Mouse (Mus musculus): ENCODE data around the gene Orc3. TPM values are rescaled to one million over a fixed set of nuclear protein-coding genes. Genes with fewer than 3 reads are reported as not detected.

Gene Orc3
- total and polyA plus RNA-seq, 3 experiments, result 48.0 to 74.2 TPM; not detected in 1

GRCm38 (mm10) chr4:34584871-34585607 lies 29.7 kb downstream of the Orc3 start:
- Histone ChIP-seq H3K9ac (ENCODE audit: control insufficient read depth, low read depth, low read length, poor library complexity, severe bottlenecking) (no peak overlapping the region), H3K79me2 (ENCODE audit: control insufficient read depth, insufficient read depth, low read length, poor library complexity) (no peaks in the 10 kb centered on the region), H3K36me3 (ENCODE audit: control insufficient read depth in 1 of 2, insufficient read depth in 2 of 2, low read length in 2 of 2) (peaks cover 0 to 12% of the 10 kb centered on the region in 2 experiments; a peak in 2 of 4 replicates), H3K9me3 (replicated peaks; ENCODE audit: insufficient read depth, low read length) (no peaks in the 10 kb centered on the region), H3K4me1 (ENCODE audit: control insufficient read depth in 1 of 2, insufficient read depth in 2 of 2, low read length in 2 of 2) (no peaks in the 10 kb centered on the region), H3K27me3 (ENCODE audit: control insufficient read depth in 1 of 2, insufficient read depth in 2 of 2, low read length in 2 of 2) (no peaks in the 10 kb centered on the region), H3K27ac (ENCODE audit: control insufficient read depth, low read depth, low read length) (no peak overlapping the region), H3K4me3 (ENCODE audit: control insufficient read depth in 1 of 2, insufficient read depth in 1 of 2, low read depth in 2 of 2, low read length in 2 of 2) (no peak overlapping the region)
- no peak for TF ChIP-seq MAFK (IDR thresholded peaks at IDR 0.05; ENCODE audit: borderline replicate concordance, low read depth, low read length)
- no peak for TF ChIP-seq E2F4 (IDR thresholded peaks at IDR 0.05; ENCODE audit: borderline replicate concordance, low read depth, low read length)
- no peak for TF ChIP-seq USF2 (IDR thresholded peaks at IDR 0.05; ENCODE audit: borderline replicate concordance in 1 of 2, insufficient read depth in 1 of 2, low read depth in 1 of 2, low read length in 2 of 2)
- TF ChIP-seq POLR2A (IDR thresholded peaks at IDR 0.05; ENCODE audit: control insufficient read depth in 1 of 2, insufficient read depth in 1 of 2, low read depth in 1 of 2, low read length in 2 of 2, poor library complexity in 1 of 2), result no peak
- TF ChIP-seq KAT2A (conservative IDR thresholded peaks at IDR 0.05; ENCODE audit: low read depth, low read length), result no peak
- no peak for TF ChIP-seq CHD1 (IDR thresholded peaks at IDR 0.05; ENCODE audit: low read depth, low read length)
- DNase-seq (ENCODE audit: low read depth, low spot score), result no peak

GRCm38 (mm10) chr4:34583427-34583826 lies 31.3 kb downstream of the Orc3 start:
- no peak overlapping the region for H3K9ac ChIP-seq (ENCODE audit: control insufficient read depth, low read depth, low read length, poor library complexity, severe bottlenecking)
- H3K27ac ChIP-seq (ENCODE audit: control insufficient read depth, low read depth, low read length), result no peak overlapping the region
- no peak for TF ChIP-seq GATA1 (IDR thresholded peaks at IDR 0.05; ENCODE audit: low read depth, low read length)
- no peak for TF ChIP-seq ZC3H11A (IDR thresholded peaks at IDR 0.05; ENCODE audit: low read depth, low read length)
- TF ChIP-seq ZMIZ1 (IDR thresholded peaks at IDR 0.05; ENCODE audit: low read depth, low read length), result no peak
- no peak for TF ChIP-seq MEF2A (IDR thresholded peaks at IDR 0.05; ENCODE audit: extremely low read depth, insufficient replicate concordance, low read depth, low read length, poor library complexity, severe bottlenecking)
- no peaks in the 10 kb centered on the region for H3K4me1 ChIP-seq (ENCODE audit: control insufficient read depth in 1 of 2, insufficient read depth in 2 of 2, low read length in 2 of 2)
- DNase-seq (ENCODE audit: low read depth, low spot score), result no peak
- peaks cover 0 to 16% of the 10 kb centered on the region in 2 experiments; a peak in 2 of 4 replicates for H3K36me3 ChIP-seq (ENCODE audit: control insufficient read depth in 1 of 2, insufficient read depth in 2 of 2, low read length in 2 of 2)
- no peaks in the 10 kb centered on the region for H3K9me3 ChIP-seq (replicated peaks; ENCODE audit: insufficient read depth, low read length)
- H3K4me3 ChIP-seq (ENCODE audit: control insufficient read depth in 1 of 2, insufficient read depth in 1 of 2, low read depth in 2 of 2, low read length in 2 of 2), result no peak overlapping the region
- H3K79me2 ChIP-seq (ENCODE audit: control insufficient read depth, insufficient read depth, low read length, poor library complexity), result no peaks in the 10 kb centered on the region
- no peaks in the 10 kb centered on the region for H3K27me3 ChIP-seq (ENCODE audit: control insufficient read depth in 1 of 2, insufficient read depth in 2 of 2, low read length in 2 of 2)

- TF ChIP-seq TAL1 (IDR thresholded peaks at IDR 0.05; ENCODE audit: low read length) (no peak), MYC (IDR thresholded peaks at IDR 0.05; ENCODE audit: low read depth, low read length) (no peak), USF1 (IDR thresholded peaks at IDR 0.05; ENCODE audit: low read depth, low read length) (no peak), GATA1 (IDR thresholded peaks at IDR 0.05; ENCODE audit: low read depth, low read length) (no peak), POLR2AphosphoS5 (IDR thresholded peaks at IDR 0.05; ENCODE audit: borderline replicate concordance, low read depth, low read length) (no peak), UBTF (IDR thresholded peaks at IDR 0.05; ENCODE audit: borderline replicate concordance, insufficient read depth, low read depth, low read length) (no peak), JUND (IDR thresholded peaks at IDR 0.05; ENCODE audit: low read depth, low read length) (no peak), RAD21 (IDR thresholded peaks at IDR 0.05; ENCODE audit: low read depth, low read length) (no peak)
- Histone ChIP-seq H3K79me2 (ENCODE audit: control insufficient read depth, insufficient read depth, low read length, poor library complexity) (no peaks in the 10 kb centered on the region), H3K27me3 (ENCODE audit: control insufficient read depth in 1 of 2, insufficient read depth in 2 of 2, low read length in 2 of 2) (no peaks in the 10 kb centered on the region), H3K9me3 (replicated peaks; ENCODE audit: insufficient read depth, low read length) (no peaks in the 10 kb centered on the region), H3K4me3 (ENCODE audit: control insufficient read depth in 1 of 2, insufficient read depth in 1 of 2, low read depth in 2 of 2, low read length in 2 of 2) (no peak overlapping the region), H3K27ac (ENCODE audit: control insufficient read depth, low read depth, low read length) (no peak overlapping the region), H3K4me1 (ENCODE audit: control insufficient read depth in 1 of 2, insufficient read depth in 2 of 2, low read length in 2 of 2) (no peaks in the 10 kb centered on the region), H3K36me3 (ENCODE audit: control insufficient read depth in 1 of 2, insufficient read depth in 2 of 2, low read length in 2 of 2) (peaks cover 0 to 16% of the 10 kb centered on the region in 2 experiments; a peak in 2 of 4 replicates), H3K9ac (ENCODE audit: control insufficient read depth, low read depth, low read length, poor library complexity, severe bottlenecking) (no peak overlapping the region)
- DNase-seq (ENCODE audit: low read depth, low spot score), result peak; percentile 43
Measured at GRCm38 (mm10) chr4:34582476-34582875, 32.3 kb downstream of the Orc3 start.
